Mouse (Mus musculus): ENCODE measurements at regions not wholly inside any gene's neighbourhood (a gene's known extent, or its start where the extent isn't known, plus 50 kb on each side); places are given as distances from the start of the nearest gene placed in this dataset.

GRCm38 (mm10) chr3:57910020-57910419 is 62.1 kb upstream of the Pfn2 start:
- no peak for DNase-seq (ENCODE audit: low read depth in 2 of 2, low spot score in 2 of 2)

- DNase-seq (ENCODE audit: low read depth in 2 of 2, low spot score in 2 of 2), result no peak
These were observed 64.1 kb upstream of the Pfn2 start for GRCm38 (mm10) chr3:57911831-57912596.

GRCm38 (mm10) chr3:57912650-57913343 is 64.9 kb upstream of the Pfn2 start:
- DNase-seq (ENCODE audit: low read depth in 2 of 2, low spot score in 2 of 2), result no peak

GRCm38 (mm10) chr3:57914687-57915086 is 66.8 kb upstream of the Pfn2 start:
- DNase-seq (ENCODE audit: low read depth in 2 of 2, low spot score in 2 of 2), result no peak

- DNase-seq (ENCODE audit: low read depth in 2 of 2, low spot score in 2 of 2), result no peak
These were observed 71.0 kb upstream of the Pfn2 start for GRCm38 (mm10) chr3:57918913-57919312.

- no peak for DNase-seq (ENCODE audit: low read depth in 2 of 2, low spot score in 2 of 2)
These were observed 71.7 kb upstream of the Pfn2 start for GRCm38 (mm10) chr3:57919390-57920089.

GRCm38 (mm10) chr3:57920090-57920432 is 72.2 kb upstream of the Pfn2 start:
- no peak for DNase-seq (ENCODE audit: low read depth in 2 of 2, low spot score in 2 of 2)

- no peak for DNase-seq (ENCODE audit: low read depth in 2 of 2, low spot score in 2 of 2)
These were observed 73.4 kb upstream of the Pfn2 start for GRCm38 (mm10) chr3:57921071-57921882.

- DNase-seq (ENCODE audit: low read depth in 2 of 2, low spot score in 2 of 2), result no peak
These were observed 75.2 kb upstream of the Pfn2 start for GRCm38 (mm10) chr3:57923061-57923460.

- no peak for DNase-seq (ENCODE audit: low read depth in 2 of 2, low spot score in 2 of 2)
These were observed 85.0 kb upstream of the Pfn2 start for GRCm38 (mm10) chr3:57932657-57933539.

- no peak for DNase-seq (ENCODE audit: low read depth in 2 of 2, low spot score in 2 of 2)
These were observed 87.2 kb upstream of the Pfn2 start for GRCm38 (mm10) chr3:57935042-57935610.

- no peak for DNase-seq (ENCODE audit: low read depth in 2 of 2, low spot score in 2 of 2)
These were observed 92.9 kb upstream of the Pfn2 start for GRCm38 (mm10) chr3:57940504-57941381.

- DNase-seq (ENCODE audit: low read depth in 2 of 2, low spot score in 2 of 2), result no peak
These were observed 96.8 kb upstream of the Pfn2 start for GRCm38 (mm10) chr3:57944698-57945097.

GRCm38 (mm10) chr3:57945765-57946164 is 97.9 kb upstream of the Pfn2 start:
- no peak for DNase-seq (ENCODE audit: low read depth in 2 of 2, low spot score in 2 of 2)

GRCm38 (mm10) chr3:57947331-57947730 is 99.5 kb upstream of the Pfn2 start:
- no peak for DNase-seq (ENCODE audit: low read depth in 2 of 2, low spot score in 2 of 2)

- DNase-seq (ENCODE audit: low read depth in 2 of 2, low spot score in 2 of 2), result no peak
These were observed 100.8 kb upstream of the Pfn2 start for GRCm38 (mm10) chr3:57948720-57949119.

GRCm38 (mm10) chr3:57950431-57951331 is 102.8 kb upstream of the Pfn2 start:
- DNase-seq (ENCODE audit: low read depth in 2 of 2, low spot score in 2 of 2), result no peak

- DNase-seq (ENCODE audit: low read depth in 2 of 2, low spot score in 2 of 2), result no peak
These were observed 103.6 kb upstream of the Pfn2 start for GRCm38 (mm10) chr3:57951438-57951837.
